Mouse (Mus musculus): Measurements from ENCODE around the gene C1rl.

DNA sequence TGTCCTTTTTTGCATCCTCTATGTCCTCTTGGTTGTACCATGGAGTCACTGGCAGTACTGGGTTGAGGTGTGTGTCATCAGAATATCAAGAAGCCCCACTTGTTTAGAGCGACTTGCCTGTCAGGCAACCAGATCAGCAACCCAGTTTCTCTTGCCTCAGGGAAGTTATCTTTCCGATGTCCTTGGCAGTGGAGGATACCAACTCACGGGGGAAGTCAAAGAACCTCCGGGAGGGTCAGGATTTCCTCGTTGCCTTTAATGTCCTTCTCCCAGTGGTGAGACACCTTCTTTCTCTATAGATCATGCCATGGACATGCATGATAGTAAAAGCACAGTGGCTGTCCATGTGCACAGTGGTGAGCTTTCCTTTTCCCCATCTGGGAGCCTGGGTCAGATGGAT is 9.1 kb downstream of the C1rl start:
- TF ChIP-seq CTCF (IDR thresholded peaks at IDR 0.05; ENCODE audit: low read depth, low read length) = no peak
- TF ChIP-seq POLR2A (IDR thresholded peaks at IDR 0.05; ENCODE audit: extremely low read depth, insufficient read depth, low read length) = no peak
